Mouse (Mus musculus) cerebellum, postnatal 36 days (tissue): ENCODE measurements around the gene Piga.

Experiments
- DNase-seq, 2 experiments: peaks; one replicate each; pipeline ENCODE4 v3.0.0; 2021 to 2022; ENCODE audit warnings: mixed read lengths in 2 of 2

Piga gene

DNA sequence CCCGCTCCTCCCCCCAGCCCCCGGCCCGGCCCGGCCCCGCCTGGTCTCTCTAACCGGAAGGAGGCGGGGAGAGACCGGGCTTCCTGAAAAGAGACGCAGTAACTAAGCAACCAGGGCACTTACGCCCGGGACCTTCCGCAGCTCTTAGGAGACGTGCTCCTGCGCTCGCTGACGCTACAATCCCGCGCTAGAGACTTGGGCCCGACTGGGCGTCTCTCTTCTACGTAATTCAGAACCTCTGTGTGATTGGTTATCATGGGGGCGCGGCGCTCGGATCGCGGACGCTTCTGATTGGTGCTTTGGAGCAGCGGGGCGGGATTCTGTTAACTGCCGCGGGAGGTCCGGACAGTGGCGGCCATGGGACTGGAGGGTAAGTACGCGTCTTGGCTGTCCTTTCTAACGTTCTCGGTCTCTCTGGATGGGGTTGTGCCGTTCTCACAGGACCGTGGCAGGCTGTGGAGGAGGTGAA is at the start of gene Piga:
Piga (plus strand) TSS at position 317 of the 469 bp plus-strand sequence.
- DNase-seq = peak; percentile 89

DNA sequence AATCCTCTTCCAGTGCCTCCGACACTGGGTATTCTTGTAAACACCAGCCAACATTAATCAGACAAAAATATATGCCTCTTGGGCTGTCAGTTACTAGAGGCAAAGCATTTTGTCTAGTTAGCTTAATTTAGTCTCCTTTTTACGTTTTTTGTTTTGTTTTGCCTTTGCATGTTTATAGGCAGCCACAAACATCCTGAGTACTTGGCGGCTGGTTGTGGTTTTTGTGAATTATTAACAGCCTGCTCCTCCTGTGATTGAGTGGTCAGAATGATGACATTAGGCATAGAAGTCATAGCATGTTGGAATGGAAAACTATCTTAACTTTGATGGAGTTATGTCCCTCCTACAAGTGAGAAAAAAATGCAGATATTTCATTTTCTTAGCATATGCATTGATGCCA is 49.0 kb upstream of the Piga start:
- no peak for DNase-seq

DNA sequence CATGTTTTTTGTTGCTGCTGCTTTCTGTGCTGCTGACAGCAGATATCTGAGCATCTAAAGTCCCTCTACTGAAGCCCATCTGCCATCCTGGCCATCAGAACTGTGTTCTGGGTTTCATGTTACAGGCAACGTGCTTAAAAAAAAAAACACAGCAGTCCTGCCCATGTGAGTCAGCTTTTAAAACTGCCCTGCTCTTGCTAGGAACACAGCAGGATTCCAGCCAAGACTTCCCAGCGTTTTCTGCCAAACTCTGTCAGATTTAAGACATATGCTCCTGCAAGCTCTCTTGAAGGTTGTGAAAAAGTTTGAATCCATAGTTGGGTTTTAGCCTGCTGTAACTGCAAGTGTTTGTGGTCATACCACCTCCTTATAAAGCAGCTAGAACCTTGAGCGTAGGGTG is 46.5 kb upstream of the Piga start, which contains the start of gene Vegfd:
Vegfd (plus strand) TSS at position 298 of the 400 bp plus-strand sequence.
- no peak for DNase-seq

DNA sequence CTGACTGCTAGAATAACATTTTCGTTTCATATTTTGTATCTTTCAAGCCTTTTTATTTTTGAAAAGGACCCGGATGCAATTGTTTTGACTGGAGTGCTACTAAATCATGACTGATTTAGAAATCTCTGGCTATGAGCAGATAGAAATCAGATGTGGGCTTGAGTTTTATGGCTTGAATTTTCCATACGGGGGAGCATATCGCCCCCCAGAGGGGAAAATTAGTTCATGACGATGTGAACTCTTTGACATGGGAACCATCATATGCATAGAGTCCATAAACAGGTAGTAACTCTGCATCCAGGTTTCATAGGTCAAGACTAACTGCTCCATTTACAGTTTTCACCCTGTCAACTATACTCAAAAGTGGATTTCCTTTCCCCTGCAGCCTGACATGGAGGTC is 45.0 kb upstream of the Piga start:
- DNase-seq = no peak

DNA sequence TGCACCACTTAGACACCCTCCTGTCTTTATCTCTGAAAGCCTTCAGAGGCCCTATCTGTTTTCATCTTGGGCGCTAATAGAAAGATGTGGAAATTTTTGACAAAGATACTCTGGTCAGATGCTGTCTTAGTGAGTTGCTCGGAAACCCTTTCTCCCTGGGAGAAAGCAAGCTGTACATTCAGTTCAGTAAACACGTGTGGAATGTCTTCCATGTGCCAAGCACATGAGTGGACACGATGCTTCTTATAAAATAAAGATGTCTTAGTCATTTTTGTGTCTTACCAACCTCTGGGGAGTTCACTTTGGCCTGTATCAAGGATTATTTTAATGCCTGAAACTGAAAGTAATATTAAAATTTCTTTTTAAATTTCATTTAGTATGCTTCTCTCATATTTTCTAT is 39.9 kb upstream of the Piga start:
- no peak for DNase-seq

DNA sequence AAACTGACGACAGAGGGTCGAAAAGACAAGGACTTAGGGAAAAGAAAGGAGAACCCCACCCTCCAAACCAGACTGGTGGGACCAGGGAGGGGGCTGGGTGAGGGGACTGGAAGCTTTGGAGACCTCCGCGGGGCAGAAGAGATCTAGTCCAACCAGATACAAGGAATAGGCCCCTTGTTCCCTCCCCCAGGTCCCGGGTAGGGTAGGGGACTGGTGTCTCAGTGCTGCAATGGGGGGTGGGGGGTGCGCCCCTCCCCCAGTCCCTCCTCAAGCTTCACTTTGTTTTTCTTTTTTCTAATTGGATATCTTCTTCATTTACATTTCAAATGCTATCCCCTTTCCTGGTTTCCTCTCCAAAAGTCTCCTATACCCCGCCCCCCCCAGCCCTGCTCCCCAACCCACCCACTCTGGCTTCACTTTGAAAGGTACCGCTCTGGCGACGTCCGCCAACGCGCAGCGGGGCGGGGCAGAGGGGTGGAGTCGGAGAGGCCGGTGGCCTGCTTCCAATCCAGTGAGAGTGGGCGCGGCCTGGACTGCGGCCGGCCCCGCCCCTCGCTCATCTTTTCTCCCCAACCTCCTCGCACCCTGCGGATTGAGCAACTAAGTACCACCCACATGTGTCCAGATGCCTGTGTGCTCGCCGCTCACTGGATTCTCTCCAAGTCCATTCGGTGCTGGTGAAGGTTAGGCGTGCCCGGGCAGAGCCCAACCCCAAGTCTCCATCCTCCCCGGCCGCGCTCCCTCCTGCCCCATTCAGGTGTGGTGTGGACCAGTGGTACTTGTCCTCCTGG is 37.8 kb upstream of the Piga start:
- DNase-seq = peak; percentile 35 to 59

DNA sequence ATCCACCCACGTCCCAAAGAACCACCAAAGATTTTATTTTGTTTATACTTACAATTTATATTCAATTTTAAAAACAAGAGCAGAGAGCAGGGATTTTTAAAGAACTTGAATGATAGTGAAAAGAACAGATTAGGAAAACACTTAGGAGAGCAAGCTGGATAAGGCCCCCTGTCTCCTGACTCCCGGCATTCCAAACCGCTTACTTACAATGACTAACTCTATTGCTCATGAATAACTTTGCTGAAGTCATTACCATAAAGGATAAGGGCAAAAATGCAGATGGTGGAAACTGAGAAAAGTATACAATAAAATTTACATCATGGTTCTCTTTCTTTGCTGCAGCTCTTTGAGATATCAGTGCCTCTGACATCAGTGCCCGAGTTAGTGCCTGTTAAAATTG is 25.5 kb upstream of the Piga start:
- DNase-seq = no peak

DNA sequence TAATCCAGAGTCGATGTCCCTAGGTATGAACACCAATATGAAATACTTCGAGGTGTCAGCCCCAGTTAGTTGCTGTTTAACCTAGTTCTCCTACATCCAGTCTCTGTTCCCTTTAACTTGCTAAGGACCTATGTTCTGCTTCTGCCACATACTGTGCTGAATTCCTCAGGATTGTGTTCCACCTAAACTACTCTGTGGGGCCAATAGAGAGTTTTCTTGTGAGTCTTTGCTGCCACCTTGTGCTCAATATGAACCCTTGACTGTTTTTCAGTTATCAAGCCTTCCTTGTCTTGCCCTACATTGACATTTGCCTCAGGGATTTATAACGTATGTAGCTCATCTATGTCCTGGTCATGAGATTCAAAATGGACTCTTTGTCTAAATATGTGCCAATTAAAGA is 21.1 kb upstream of the Piga start:
- DNase-seq = no peak

DNA sequence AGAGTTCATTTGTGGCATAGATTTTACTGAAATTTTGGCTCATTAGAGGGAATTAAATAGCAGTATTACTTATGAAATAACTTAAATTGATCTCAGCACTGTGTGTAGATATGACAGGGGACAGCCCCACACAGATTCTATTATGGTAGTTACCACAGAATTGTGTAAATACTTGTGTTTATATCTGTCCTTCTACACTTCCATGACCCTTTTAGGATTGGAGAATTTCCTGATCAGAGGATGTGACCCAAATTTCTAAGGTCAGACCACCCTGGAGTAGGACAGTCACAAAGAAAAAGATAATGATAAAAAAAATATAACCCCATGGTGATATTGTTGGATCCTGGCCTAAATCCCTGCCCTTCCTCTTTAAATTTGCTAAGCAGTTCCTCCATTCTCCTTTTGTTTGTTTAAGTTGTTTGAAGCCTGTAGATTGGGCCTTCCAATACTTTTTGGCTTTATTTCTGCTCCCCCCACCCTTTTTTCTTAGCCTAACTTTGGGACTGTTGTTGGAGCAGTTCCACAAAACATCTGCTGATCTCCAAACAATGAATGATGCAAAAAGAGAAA is 14.4 kb upstream of the Piga start:
- DNase-seq = no peak

DNA sequence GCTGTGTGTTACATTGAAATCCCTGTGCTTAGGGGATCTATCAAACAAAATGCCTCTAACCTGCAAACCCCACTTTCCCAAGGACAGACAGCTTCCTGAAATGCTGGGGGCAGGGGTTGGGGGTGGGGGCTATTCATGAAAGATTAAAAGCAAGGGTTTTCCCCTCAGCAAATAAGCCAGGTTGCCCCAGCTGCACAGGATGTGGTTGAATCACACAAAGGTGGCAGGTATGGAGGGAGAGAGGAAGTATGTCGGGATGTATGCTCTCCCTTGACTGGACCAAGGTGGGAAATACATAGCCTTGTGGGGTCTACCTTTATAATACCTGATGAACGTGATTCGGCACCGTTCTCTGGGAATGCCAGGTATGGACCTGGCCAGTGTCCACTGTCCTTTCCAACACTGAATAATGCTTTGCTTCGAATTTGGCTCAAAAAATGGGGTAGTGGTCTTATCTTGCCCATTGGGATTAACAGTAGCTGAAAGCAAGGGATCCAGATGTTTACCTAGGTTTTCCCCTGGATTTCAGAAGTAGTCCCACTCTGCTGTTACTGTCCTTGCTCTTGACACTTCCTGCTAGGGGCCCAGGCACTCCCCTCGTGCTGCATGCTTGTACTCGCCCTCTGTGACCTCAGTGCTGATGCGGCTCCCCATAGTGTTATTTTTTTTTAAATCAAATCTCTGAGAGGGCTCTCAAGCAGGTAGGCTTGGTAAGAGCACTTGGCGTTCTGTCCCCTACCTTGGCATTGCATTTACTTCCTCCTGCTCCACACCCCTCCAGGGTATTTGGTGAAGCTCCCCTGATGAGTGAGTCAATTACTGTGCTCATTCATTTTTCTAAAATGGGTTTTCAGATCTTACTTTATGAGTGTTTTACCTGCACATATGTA is 13.2 kb upstream of the Piga start:
- no peak for DNase-seq

DNA sequence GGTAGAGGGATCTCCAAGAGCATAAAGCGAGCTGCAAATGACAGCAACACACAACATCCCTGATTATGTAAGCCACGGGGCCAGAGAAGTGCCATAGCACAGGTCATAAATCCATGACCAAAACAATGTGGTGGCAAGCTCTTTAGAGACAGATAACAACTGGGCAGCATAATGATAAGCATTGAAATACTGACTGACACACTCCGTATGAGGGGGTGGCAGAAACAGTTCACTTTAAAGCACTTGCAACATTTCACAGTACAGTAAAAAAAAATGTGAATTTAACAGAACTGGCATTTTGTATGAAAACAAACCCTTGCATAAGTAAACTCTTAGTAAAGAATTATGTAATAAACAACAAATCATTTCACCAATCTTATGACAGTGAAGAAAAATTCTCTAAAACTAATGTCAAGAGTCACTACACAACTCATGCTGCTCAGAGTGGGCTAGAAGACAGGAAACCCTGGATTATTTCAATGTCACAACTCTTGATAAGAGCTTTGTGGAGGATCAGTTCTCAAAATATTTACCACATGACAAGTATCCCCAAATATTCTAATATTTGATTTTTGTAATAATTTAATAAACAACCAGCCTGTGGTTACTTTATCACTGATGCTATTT is 11.2 kb upstream of the Piga start:
- DNase-seq = no peak

DNA sequence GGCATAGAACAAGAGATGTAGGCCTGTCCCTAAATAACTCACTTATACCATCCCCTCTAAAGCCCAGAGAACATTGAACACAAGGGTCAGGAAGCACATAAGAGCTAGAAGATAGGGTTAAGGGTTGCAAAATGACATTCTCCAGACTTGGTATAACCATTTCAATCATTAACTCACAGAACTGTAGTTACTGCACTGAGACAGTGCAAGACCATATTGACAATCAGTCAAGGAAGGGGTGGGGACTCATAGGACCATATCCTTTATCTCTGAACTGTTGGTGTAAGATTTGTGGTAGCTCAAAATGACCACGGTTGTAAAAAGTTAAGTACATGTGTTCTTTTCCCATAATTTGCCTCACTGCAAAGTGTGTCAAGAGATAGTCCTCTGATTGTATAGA is 9.0 kb upstream of the Piga start:
- DNase-seq = no peak

DNA sequence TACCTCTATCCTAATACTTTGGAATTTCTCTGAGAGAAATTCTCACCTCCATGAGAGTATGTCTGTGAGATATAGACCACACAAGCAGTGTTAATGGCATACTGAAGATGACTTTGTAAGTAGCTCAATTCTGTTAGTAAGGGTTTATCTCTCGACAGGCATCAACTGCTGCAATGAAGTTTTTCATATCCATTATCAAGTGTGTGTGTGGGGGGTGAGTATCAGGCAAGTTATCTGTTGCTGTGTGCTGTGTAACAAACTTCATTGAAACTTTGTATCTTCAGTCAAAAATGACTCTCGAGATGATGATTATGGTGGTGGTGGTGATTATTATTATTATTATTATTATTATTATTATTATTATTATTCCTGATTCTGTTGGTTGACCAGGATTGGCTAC is 2.8 kb upstream of the Piga start:
- DNase-seq = no peak

DNA sequence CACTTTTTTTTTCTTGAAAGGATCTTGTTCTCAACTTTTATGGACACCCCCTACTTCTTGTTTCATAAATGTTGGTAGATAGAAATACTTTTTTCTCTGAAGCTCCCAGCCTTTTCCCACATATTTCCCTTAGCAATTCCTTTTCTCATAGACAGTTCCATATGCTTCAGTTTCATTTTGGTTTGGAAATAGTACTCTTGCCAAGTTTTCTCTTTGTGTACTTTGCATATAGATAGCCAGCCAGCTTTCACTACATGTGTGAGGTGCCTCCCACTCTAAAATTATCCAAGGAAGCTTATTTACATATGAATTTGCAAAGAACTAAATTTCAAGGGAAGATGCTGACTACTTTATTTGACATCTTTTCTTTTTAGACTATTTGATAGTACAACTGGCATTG is 1.6 kb upstream of the Piga start:
- no peak for DNase-seq

DNA sequence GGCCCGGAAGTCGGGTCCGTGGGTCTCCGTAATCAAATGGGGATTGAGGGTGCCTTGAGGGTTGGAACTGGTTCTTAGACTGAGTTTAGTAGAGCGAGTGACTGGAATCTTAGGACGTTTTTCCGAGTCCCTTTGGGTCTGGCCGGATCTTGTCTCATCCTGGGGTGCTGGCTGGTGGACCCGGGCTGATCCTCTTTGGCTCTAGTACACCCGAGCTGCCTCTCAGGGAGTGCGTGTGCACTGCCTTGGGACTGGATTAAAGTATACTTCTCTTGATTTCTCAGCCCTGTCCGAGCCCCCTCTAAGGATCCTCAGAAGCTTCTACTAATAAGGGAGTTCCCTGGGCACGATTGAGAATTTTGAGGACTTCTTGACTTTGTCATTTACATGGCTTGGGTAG is 368 bp downstream of the Piga start:
- no peak for DNase-seq

DNA sequence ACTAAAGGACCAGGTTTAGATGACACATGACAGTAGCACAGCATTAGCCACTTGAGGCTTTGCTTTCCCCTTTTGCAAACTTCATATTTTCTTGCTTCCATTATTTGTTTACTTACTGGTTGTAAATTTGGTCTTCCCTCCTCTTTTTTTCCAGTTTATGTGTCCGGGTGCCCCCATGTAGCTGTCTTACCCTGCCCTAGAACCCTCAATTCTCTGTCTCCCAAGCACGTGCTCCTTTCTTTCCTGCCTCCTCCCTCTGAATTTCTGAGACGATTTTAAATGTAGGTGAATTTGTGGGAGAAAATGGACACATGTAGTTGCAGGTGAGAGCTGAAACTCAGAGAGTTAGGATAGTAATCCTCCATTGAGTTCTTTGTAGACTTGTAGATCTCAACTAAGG is 931 bp downstream of the Piga start:
- no peak for DNase-seq

DNA sequence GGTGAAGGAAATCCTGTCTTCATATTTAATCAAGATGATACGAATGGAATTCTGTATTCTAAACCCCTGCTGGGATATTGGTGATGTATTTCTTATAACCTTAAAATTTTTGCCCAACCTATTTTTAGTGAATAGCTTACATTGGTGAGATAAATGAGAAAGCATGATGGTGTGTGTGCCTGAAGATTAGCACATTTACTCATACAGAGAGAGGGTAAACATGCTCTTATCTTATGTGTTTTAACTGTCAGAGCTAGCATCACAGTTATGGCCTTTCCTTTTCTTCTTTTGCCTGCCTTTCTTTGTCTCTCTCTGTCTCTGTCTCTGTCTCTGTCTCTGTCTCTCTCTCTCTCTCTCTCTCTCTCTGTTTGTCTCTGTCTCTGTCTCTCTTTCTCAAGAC is 5.2 kb downstream of the Piga start:
- DNase-seq = no peak

DNA sequence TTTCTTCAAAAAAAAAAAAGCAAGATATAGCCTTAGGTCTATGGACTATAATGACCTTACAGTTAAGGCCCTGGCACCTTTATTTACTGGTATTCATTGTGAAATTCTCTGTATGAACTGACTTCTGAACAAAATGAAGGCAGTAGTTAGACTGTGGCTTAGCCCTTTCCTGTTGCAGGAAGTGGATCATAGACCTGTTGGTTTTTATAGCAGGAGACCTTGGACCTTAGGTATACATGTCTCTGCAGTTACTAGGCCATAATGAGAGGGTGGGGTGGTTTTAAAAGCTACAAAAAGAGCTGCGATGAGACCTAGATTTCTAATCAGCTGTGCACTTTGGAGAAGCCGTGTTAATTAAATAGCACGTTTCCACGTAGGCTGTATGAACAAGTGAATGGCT is 7.7 kb downstream of the Piga start:
- no peak for DNase-seq

DNA sequence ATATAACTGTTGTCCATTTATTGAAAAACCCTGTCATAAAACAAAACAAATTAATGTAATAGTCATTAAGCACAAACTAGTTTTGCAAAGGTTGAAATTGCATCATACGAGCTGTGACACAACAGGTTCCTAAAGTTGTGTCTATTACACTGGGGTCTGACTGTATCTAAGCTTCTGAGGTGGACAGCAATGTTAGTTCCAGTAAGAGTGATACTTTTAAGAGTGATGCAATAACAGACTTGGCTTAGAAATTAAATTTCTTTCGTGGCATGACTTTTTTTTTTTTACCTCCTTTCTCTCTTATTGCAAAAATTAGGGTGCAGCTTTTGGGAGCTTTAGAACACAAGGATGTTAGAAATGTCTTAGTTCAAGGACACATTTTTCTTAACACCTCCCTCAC is 8.6 kb downstream of the Piga start:
- no peak for DNase-seq

DNA sequence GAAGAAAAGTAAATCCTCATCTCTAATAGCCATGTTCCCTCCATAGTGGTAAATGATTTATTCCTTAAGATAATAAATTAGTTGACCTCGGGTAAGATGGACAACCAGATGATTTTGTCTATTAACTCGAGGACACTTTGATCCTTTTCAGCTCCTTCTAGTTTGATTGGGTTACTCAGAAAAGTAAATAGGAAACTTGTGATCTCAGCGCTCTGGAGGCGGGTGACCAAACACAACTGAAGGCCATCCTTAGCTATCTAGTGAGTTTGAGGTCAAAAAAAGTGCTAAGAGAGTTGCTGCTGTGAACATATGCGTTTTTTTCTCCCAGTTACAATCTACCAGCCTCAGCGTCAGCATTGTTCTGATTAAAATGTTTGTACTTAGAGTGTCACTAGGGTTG is 11.0 kb downstream of the Piga start:
- DNase-seq = no peak

DNA sequence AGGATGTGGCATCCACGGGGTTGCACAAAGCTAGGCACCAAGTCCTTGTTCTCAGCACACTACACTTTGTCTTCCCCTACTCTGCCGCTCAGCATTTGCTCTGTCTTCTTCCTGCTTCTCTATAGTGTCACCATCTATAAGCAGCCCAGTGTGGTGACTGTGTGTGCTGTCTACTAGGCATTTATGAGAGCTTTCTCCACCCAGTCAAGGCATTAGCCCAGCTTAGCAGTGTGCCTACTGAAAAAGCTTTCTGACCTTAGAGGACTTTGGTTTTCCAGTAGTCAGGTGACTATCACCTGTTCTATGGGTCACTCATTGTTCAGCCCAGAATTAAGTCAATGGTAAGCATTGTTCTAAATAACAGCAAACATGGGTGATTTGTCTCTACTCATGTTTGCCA is 11.5 kb downstream of the Piga start:
- DNase-seq = no peak

DNA sequence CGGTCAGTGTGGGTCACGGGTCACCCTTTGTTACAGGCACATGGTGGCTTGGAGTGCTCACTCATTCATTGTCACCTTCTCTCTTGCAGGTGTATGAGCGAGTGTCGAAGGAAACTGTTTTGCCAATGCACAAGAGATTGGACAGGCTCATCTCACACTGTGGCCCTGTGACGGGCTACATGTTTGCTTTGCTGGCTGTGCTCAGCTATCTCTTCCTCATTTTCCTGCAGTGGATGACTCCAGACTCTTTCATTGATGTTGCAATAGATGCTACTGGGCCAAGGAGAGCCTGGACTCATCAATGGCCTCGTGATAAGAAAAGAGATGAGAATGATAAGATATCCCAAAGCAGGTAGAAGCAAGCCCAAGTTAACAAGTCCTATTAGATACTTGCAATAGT is 12.0 kb downstream of the Piga start:
- no peak for DNase-seq

DNA sequence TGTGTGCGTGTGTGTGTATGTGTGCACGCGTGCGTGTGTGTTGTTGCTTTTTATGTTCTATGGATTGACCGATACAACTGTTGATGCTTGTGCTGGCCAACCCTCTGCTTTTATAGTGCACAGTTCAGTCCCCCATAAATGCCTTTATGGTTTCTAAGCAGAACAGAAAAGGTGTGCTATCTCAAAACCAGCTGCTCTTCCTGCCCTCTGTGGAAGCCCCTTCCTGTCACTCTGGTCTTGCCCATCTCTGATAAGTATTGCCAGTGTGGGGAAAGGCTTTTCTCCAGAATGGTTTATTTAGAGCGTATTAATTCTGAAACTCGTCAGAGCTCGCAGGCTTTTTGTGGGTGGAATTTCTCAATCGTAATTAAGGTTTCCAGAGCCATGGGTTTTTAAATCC is 13.1 kb downstream of the Piga start:
- no peak for DNase-seq
